21 mouse cellular contexts compared by ENCODE assay signal in the genomic region with DNA sequence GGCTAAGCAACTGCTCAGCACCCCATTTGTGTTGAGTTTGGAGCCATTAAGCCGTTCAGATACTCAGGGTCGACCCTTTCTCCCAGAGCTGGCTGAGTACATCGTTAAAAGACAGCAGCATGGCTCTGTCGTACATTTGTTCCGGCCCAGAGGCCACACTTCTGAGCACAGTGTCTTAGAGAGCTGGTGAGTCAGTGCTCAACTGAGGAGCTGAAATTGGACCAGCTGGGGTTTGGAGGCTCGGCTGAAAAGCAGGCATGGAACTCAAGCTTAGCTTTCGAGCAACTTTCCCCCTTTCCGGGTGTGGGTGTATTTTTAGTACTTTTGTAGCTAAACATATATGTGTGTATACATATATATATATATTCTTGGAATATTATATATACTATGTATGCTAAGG. TPM values are rescaled to one million over a fixed set of nuclear protein-coding genes. Genes with fewer than 3 reads are reported as not detected.
DNase-seq lines count a peak whose midpoint lies in the region; ATAC-seq and TF ChIP-seq lines count a peak whose summit lies in the region.
"Had no signal": no experiment of that assay in that cellular context is flagged by ENCODE, and none has a peak within 500 bp of the region (broad histone marks: within the 10 kb centered on the region; RNA-seq: fewer than 3 reads in every experiment).

No protein-coding gene starts in this region.

- no peak overlapping the region for H3K9ac ChIP-seq in lung, postnatal 0 days (replicated peaks; ENCODE audit: low read depth)
- H3K9ac ChIP-seq: liver, embryonic 15.5 days had no signal

- H3K4me3 ChIP-seq in lung, postnatal 0 days (ENCODE audit: low read depth, low read length), result no peak overlapping the region
- H3K4me3 ChIP-seq: liver, embryonic 15.5 days; myocyte had no signal

- H3K4me1 ChIP-seq in lung, postnatal 0 days (ENCODE audit: insufficient read depth, low read depth, low read length), result no peaks in the 10 kb centered on the region
- H3K4me1 ChIP-seq: liver, embryonic 15.5 days had no signal

- TF ChIP-seq CTCF in lung, postnatal 0 days (IDR thresholded peaks at IDR 0.05), result no peak

- H3K9me3 ChIP-seq in lung, postnatal 0 days (ENCODE audit: low read length), result no peaks in the 10 kb centered on the region
- H3K9me3 ChIP-seq: liver, embryonic 15.5 days had no signal

- peak; percentile 10 for DNase-seq in kidney, postnatal 10 days
- DNase-seq in kidney, postnatal 25 days, result no peak
- peak; percentile 22 for DNase-seq in lung, postnatal 0 days (ENCODE audit: low spot score)
- DNase-seq in lung, postnatal 25 days (ENCODE audit: low spot score), result no peak
- peak; percentile 19 to 25 for DNase-seq in frontal cortex, postnatal 10 days (ENCODE audit: low spot score in 2 of 2)
- peak; percentile 40 to 52 for DNase-seq in right cerebral cortex, postnatal 36 days (ENCODE audit: low spot score in 2 of 2)
- no peak for DNase-seq in cerebellum, postnatal 25 days
- DNase-seq: adrenal gland, adult 2 months; cerebellum, adult 11 months; cerebellum, postnatal 36 days; kidney, adult 11 months; kidney, postnatal 14 days; midbrain, embryonic 14.5 days; retina, postnatal 1 day; thymus, postnatal 36 days had no signal

- ATAC-seq in lung, postnatal 0 days, result no peak
- no peak for ATAC-seq in megakaryocyte progenitor cell, adult 5-6 weeks (replicated peaks; ENCODE audit: poor library complexity)

- H3K4me2 ChIP-seq in lung, postnatal 0 days (replicated peaks; ENCODE audit: low read depth, low read length), result no peak overlapping the region
- H3K4me2 ChIP-seq: heart, embryonic 11.5 days; liver, embryonic 15.5 days had no signal

- no peaks in the 10 kb centered on the region for H3K27me3 ChIP-seq in lung, postnatal 0 days (replicated peaks; ENCODE audit: insufficient read depth, low read length)

- no peak overlapping the region for H3K27ac ChIP-seq in lung, postnatal 0 days (ENCODE audit: low read length)
- H3K27ac ChIP-seq: hindbrain, postnatal 0 days; liver, embryonic 15.5 days; macrophage had no signal

- 59% methylated on average over 8 of the region's 8 CpGs for WGBS in lung, postnatal 0 days

- TF ChIP-seq EP300 in lung, postnatal 0 days (IDR thresholded peaks at IDR 0.05), result no peak

- H3K36me3 ChIP-seq in lung, postnatal 0 days (ENCODE audit: insufficient read depth, low read length), result no peaks in the 10 kb centered on the region
- H3K36me3 ChIP-seq: liver, embryonic 15.5 days had no signal

RNA-seq across cellular contexts. Expression of gene Hunk, which starts 34.1 kb away (rescaled TPM):
- polyA plus RNA-seq in lung, postnatal 0 days (2015; fragmentation: Nextera tagmentation; extraction: Ambion mirVana), result 6.4 and 7.4 TPM in 2 replicates
- total RNA-seq in megakaryocyte progenitor cell, adult 5-6 weeks (2015), result not detected in 2 replicates
- total RNA-seq in megakaryocyte progenitor cell, adult 5-6 weeks (2017), result not detected in 2 replicates
- polyA plus RNA-seq: macrophage had no signal

Comparison
In these comparisons a context has a peak if more than half of its experiments do, and no peak if none do; other contexts are left out.
1. DNase-seq: peak in kidney, postnatal 10 days (single experiment), lung, postnatal 0 days (single experiment), frontal cortex, postnatal 10 days (2 of 2) and right cerebral cortex, postnatal 36 days (2 of 2); none in kidney, postnatal 25 days (0 of 2), lung, postnatal 25 days (single experiment) and cerebellum, postnatal 25 days (0 of 2).